Mouse (Mus musculus): Measurements from ENCODE around the gene Creg2. TPM values are rescaled to one million over a fixed set of nuclear protein-coding genes. Genes with fewer than 3 reads are reported as not detected.
"Not testable (repeated sequence)": the region's sequence is repeated elsewhere in the genome, so short reads cannot be mapped to it uniquely, and the experiment has no call there.

The Creg2 gene
- polyA plus RNA-seq, 1 experiment from 2014 or later = 12.6 TPM

DNA sequence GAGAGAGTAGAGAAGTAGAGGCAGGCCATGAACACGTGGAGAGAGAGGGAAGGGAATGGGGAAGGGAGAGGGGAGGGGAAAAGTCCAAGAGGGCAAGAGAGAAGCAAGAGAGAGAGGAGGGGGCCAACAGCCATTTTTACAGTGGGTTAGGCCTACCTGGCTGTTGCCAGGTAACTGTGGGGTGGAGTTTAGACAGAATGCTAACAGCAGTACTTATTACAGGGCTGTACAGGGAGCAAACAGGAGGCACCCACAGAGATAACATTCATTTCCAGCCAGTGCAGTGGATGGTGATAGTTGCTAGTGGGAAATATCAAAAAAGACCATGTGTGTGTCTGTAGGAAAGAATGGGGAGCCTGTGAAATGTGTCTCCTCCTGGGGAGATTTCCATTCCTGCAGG, 27.5 kb downstream of the Creg2 start:
- Histone ChIP-seq H3K27me3 (replicated peaks) (no peaks in the 10 kb centered on the region), H3K4me2 (no peak overlapping the region), H3K36me3 (peaks cover 7% of the 10 kb centered on the region; the same call in 1 of the 2 replicates), H3K27ac (replicated peaks) (no peak overlapping the region), H3K9me3 (replicated peaks) (no peaks in the 10 kb centered on the region), H3K4me1 (peaks cover 5% of the 10 kb centered on the region), H3K4me3 (replicated peaks) (no peak overlapping the region), H3K9ac (replicated peaks) (no peak overlapping the region)
- 47% methylated on average over 1 of the region's 1 CpGs for WGBS
- ATAC-seq (ENCODE audit: low FRiP score) = no peak

GRCm38 (mm10) chr1:39623106-39623505, 28.2 kb downstream of the Creg2 start:
- H3K36me3 ChIP-seq = peaks cover 7% of the 10 kb centered on the region; the same call in 1 of the 2 replicates
- H3K9me3 ChIP-seq (replicated peaks) = no peaks in the 10 kb centered on the region
- 96% methylated on average over 5 of the region's 5 CpGs for WGBS
- ATAC-seq (ENCODE audit: low FRiP score) = no peak
- no peaks in the 10 kb centered on the region for H3K27me3 ChIP-seq (replicated peaks)
- H3K27ac ChIP-seq (replicated peaks) = no peak overlapping the region
- H3K4me2 ChIP-seq = no peak overlapping the region
- no peak overlapping the region for H3K9ac ChIP-seq (replicated peaks)
- no peak overlapping the region for H3K4me3 ChIP-seq (replicated peaks)
- peaks cover 10% of the 10 kb centered on the region for H3K4me1 ChIP-seq

- no peak overlapping the region for H3K9ac ChIP-seq (replicated peaks)
- peak overlapping the region; percentile 19; the same call in 1 of the 2 replicates for H3K4me2 ChIP-seq
- H3K27ac ChIP-seq (replicated peaks) = 0 out of 2 replicates have a peak overlapping the region, but pooled peaks have one; percentile 8
- WGBS = 8% methylated on average over 8 of the region's 8 CpGs
- H3K4me1 ChIP-seq = peaks cover 10% of the 10 kb centered on the region
- no peaks in the 10 kb centered on the region for H3K27me3 ChIP-seq (replicated peaks)
- peak; percentile 73 for ATAC-seq (ENCODE audit: low FRiP score)
- H3K36me3 ChIP-seq = peaks cover 7% of the 10 kb centered on the region; the same call in 1 of the 2 replicates
- no peak overlapping the region for H3K4me3 ChIP-seq (replicated peaks)
- H3K9me3 ChIP-seq (replicated peaks) = no peaks in the 10 kb centered on the region
Observed at GRCm38 (mm10) chr1:39618524-39618923, 32.8 kb downstream of the Creg2 start.

GRCm38 (mm10) chr1:39615526-39615925, 35.7 kb downstream of the Creg2 start:
- no peak overlapping the region for H3K4me3 ChIP-seq (replicated peaks)
- H3K9ac ChIP-seq (replicated peaks) = no peak overlapping the region
- ATAC-seq (ENCODE audit: low FRiP score) = no peak
- no peaks in the 10 kb centered on the region for H3K36me3 ChIP-seq
- WGBS = 82% methylated on average over 6 of the region's 6 CpGs
- H3K4me1 ChIP-seq = peaks cover 10% of the 10 kb centered on the region
- H3K27ac ChIP-seq (replicated peaks) = no peak overlapping the region
- H3K27me3 ChIP-seq (replicated peaks) = no peaks in the 10 kb centered on the region
- no peaks in the 10 kb centered on the region for H3K9me3 ChIP-seq (replicated peaks)
- no peak overlapping the region for H3K4me2 ChIP-seq

GRCm38 (mm10) chr1:39614462-39615279, 36.6 kb downstream of the Creg2 start:
- H3K27me3 ChIP-seq (replicated peaks) = no peaks in the 10 kb centered on the region
- no peak for ATAC-seq (ENCODE audit: low FRiP score)
- no peak overlapping the region for H3K27ac ChIP-seq (replicated peaks)
- H3K36me3 ChIP-seq = no peaks in the 10 kb centered on the region
- no peaks in the 10 kb centered on the region for H3K9me3 ChIP-seq (replicated peaks)
- no peak overlapping the region for H3K4me3 ChIP-seq (replicated peaks)
- H3K4me1 ChIP-seq = peaks cover 10% of the 10 kb centered on the region
- H3K4me2 ChIP-seq = no peak overlapping the region
- no peak overlapping the region for H3K9ac ChIP-seq (replicated peaks)
- 27% methylated on average over 11 of the region's 11 CpGs for WGBS

- 94% methylated on average over 3 of the region's 3 CpGs for WGBS
- no peak overlapping the region for H3K9ac ChIP-seq (replicated peaks)
- no peak overlapping the region for H3K4me3 ChIP-seq (replicated peaks)
- H3K27me3 ChIP-seq (replicated peaks) = no peaks in the 10 kb centered on the region
- ATAC-seq (ENCODE audit: low FRiP score) = no peak
- H3K9me3 ChIP-seq (replicated peaks) = no peaks in the 10 kb centered on the region
- H3K4me2 ChIP-seq = no peak overlapping the region
- H3K36me3 ChIP-seq = no peaks in the 10 kb centered on the region
- no peak overlapping the region for H3K27ac ChIP-seq (replicated peaks)
- H3K4me1 ChIP-seq = no peaks in the 10 kb centered on the region
Observed at GRCm38 (mm10) chr1:39613061-39613460, 38.2 kb downstream of the Creg2 start.

DNA sequence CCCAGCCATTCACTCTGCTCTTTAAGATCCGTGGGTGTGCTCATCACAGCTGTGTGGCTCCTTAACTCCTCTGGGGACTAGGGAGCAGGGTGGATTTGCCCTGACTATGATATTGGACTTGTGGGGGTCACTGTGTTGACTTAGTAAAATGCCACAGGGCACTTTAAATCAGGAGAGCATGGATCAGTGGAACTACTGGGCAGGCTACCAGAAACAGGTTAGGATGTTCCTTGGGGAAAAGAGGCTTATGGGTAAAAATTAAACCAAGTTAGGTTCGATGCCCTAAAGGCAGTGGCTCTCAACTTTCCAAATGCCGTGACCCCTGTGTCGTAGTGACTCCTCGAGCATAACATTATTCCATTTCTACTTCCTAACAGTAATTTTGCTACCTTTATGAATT, 38.8 kb downstream of the Creg2 start:
- Histone ChIP-seq H3K36me3 (no peaks in the 10 kb centered on the region), H3K4me3 (replicated peaks) (no peak overlapping the region), H3K4me1 (no peaks in the 10 kb centered on the region), H3K27ac (replicated peaks) (no peak overlapping the region), H3K4me2 (no peak overlapping the region), H3K9me3 (replicated peaks) (no peaks in the 10 kb centered on the region), H3K9ac (replicated peaks) (no peak overlapping the region), H3K27me3 (replicated peaks) (no peaks in the 10 kb centered on the region)
- 76% methylated on average over 5 of the region's 5 CpGs for WGBS
- ATAC-seq (ENCODE audit: low FRiP score) = no peak

DNA sequence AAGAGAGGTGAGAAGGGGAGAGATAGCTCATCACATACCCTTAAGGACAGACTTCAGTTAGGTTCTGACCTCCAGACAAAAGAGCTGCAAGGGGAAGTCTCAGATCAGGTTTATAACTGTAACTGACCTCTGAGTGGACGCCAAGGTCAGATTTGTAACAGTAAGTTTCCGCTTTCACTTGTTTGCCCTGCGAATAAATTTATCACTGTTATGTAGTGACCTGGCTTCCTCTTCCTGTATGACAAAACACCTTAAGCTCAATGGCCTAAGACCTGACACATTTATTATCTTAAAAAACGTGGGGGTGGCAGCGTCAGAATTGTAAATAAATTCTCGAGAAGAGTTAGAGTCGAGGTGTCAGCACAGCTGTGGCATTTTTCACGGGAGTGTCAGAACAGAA, 42.7 kb downstream of the Creg2 start:
- no peak for ATAC-seq (ENCODE audit: low FRiP score)
- no peak overlapping the region for H3K4me2 ChIP-seq
- no peak overlapping the region for H3K27ac ChIP-seq (replicated peaks)
- H3K4me1 ChIP-seq = no peaks in the 10 kb centered on the region
- 73% methylated on average over 8 of the region's 8 CpGs for WGBS
- no peaks in the 10 kb centered on the region for H3K36me3 ChIP-seq
- H3K9me3 ChIP-seq (replicated peaks) = no peaks in the 10 kb centered on the region
- H3K4me3 ChIP-seq (replicated peaks) = no peak overlapping the region
- no peak overlapping the region for H3K9ac ChIP-seq (replicated peaks)
- no peaks in the 10 kb centered on the region for H3K27me3 ChIP-seq (replicated peaks)

GRCm38 (mm10) chr1:39602477-39602876, 48.8 kb downstream of the Creg2 start:
- H3K4me2 ChIP-seq = no peak overlapping the region
- H3K9me3 ChIP-seq (replicated peaks) = no peaks in the 10 kb centered on the region
- no peak overlapping the region for H3K27ac ChIP-seq (replicated peaks)
- H3K27me3 ChIP-seq (replicated peaks) = no peaks in the 10 kb centered on the region
- no peak overlapping the region for H3K4me3 ChIP-seq (replicated peaks)
- H3K36me3 ChIP-seq = no peaks in the 10 kb centered on the region
- no peak overlapping the region for H3K9ac ChIP-seq (replicated peaks)
- no peaks in the 10 kb centered on the region for H3K4me1 ChIP-seq
- 95% methylated on average over 3 of the region's 3 CpGs for WGBS
- no peak for ATAC-seq (ENCODE audit: low FRiP score)

GRCm38 (mm10) chr1:39598726-39599125, 52.5 kb downstream of the Creg2 start:
- WGBS = 61% methylated on average over 11 of the region's 11 CpGs
- Histone ChIP-seq H3K36me3 (no peaks in the 10 kb centered on the region), H3K9ac (replicated peaks) (no peak overlapping the region), H3K27me3 (replicated peaks) (no peaks in the 10 kb centered on the region), H3K4me2 (no peak overlapping the region), H3K4me3 (replicated peaks) (no peak overlapping the region), H3K27ac (replicated peaks) (no peak overlapping the region), H3K4me1 (no peaks in the 10 kb centered on the region), H3K9me3 (replicated peaks) (no peaks in the 10 kb centered on the region)
- ATAC-seq (ENCODE audit: low FRiP score) = no peak

DNA sequence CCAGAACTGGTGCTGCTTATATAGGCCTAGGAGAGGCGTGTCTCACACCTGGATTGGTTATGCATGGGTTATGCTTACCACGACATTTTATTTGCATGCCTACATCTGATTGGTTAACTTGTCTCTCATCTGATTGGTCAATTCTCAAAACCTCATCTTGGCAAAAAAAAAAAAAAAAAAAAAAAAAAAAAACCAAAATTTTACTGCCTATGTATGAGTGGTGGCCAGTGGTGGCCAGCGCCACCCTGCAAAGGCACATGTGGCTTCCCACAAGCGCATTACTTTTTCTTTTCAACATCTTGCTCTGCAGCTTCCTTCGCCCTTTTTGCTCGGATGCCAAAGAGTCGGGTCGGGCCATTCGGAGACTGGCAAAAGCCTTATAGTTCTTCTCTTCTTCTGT, 54.1 kb downstream of the Creg2 start:
- not testable (repeated sequence) for H3K9me3 ChIP-seq (replicated peaks); H3K4me2 ChIP-seq; H3K36me3 ChIP-seq; H3K9ac ChIP-seq (replicated peaks); H3K4me1 ChIP-seq; H3K27me3 ChIP-seq (replicated peaks); H3K4me3 ChIP-seq (replicated peaks); ATAC-seq (ENCODE audit: low FRiP score); H3K27ac ChIP-seq (replicated peaks)
- 93% methylated on average over 9 of the region's 9 CpGs for WGBS

DNA sequence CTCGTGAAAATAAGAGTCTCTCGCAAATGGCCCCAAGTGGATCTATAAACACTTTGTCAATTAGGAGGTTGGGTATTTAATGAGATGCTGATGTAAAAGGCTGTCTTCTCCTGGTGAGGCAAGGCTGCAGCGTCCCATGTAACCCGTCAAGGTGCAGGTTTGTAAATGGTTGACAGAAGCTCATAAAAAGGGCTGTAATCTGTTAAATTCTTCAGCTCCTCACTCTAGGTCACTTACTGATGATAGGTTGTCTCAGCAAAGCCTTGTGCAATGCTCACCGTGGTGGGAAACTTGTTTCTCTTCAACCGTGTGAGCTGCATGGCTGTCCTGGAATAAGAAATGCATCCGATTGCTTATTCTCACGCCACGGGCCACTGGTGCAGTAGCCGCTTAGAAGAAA, 57.4 kb downstream of the Creg2 start:
- H3K27me3 ChIP-seq (replicated peaks) = no peaks in the 10 kb centered on the region
- no peaks in the 10 kb centered on the region for H3K9me3 ChIP-seq (replicated peaks)
- H3K9ac ChIP-seq (replicated peaks) = no peak overlapping the region
- 63% methylated on average over 10 of the region's 10 CpGs for WGBS
- no peak overlapping the region for H3K4me3 ChIP-seq (replicated peaks)
- no peaks in the 10 kb centered on the region for H3K4me1 ChIP-seq
- ATAC-seq (ENCODE audit: low FRiP score) = no peak
- H3K4me2 ChIP-seq = no peak overlapping the region
- H3K27ac ChIP-seq (replicated peaks) = no peak overlapping the region
- no peaks in the 10 kb centered on the region for H3K36me3 ChIP-seq

Measured in neural tube, embryonic 15.5 days (tissue).